Mouse (Mus musculus): ENCODE data around the gene Adamts5.

- no peak for TF ChIP-seq CTCF (IDR thresholded peaks at IDR 0.05; ENCODE audit: low read depth, low read length)
- TF ChIP-seq GATA1 (IDR thresholded peaks at IDR 0.05; ENCODE audit: borderline replicate concordance, low read length) = no peak
- TF ChIP-seq POLR2AphosphoS5 (IDR thresholded peaks at IDR 0.05; ENCODE audit: insufficient replicate concordance, low read depth, low read length) = no peak
- no peak for TF ChIP-seq TAL1 (conservative IDR thresholded peaks at IDR 0.05; ENCODE audit: low read depth, low read length)
- no peak for TF ChIP-seq GATA2 (IDR thresholded peaks at IDR 0.05; ENCODE audit: borderline replicate concordance, low read depth, low read length)
Observed at GRCm38 (mm10) chr16:85889778-85890177, 11.8 kb downstream of the Adamts5 start.

Data from G1E (cell line).